Mouse (Mus musculus) ES-Bruce4 (cell line): ENCODE measurements at regions not wholly inside any gene's neighbourhood (a gene's known extent, or its start where the extent isn't known, plus 50 kb on each side); places are given as distances from the start of the nearest gene placed in this dataset.

Source experiments
- CTCF ChIP-seq: IDR thresholded peaks from one replicate; pipeline ENCODE4 v1.8.1; 2011; ENCODE audit warnings: low read depth, low read length
- EP300 ChIP-seq: IDR thresholded peaks from 2 replicates; pipeline ENCODE4 v1.6.1; 2011; ENCODE audit warnings: low read depth, low read length; ENCODE audit not compliant: insufficient read depth
- POLR2A ChIP-seq: IDR thresholded peaks from one replicate; pipeline ENCODE4 v1.8.1; 2011; ENCODE audit warnings: low read length; ENCODE audit not compliant: insufficient read depth

DNA sequence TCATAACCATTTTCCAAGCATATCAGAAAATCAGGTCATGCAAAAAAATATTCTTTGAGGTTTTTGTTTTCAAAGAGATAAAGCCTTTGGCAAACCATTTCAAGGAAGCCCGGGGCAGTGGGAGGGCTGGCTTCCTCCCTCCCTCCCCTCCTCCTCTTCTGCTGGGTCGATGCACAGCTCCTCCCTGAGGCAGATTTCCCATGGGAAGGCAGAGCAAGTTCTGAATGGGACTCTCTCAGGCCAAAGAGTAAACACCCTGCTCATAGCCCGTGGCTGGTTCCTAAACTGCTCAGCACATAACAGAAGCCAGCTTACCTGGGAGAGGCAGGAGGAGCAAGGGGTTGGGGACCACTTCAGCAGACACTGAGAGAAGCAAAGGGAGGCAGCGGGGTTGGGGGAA is 77.9 kb downstream of the 1810010D01Rik start:
- TF ChIP-seq POLR2A (no peak), CTCF (no peak), EP300 (peak; percentile 67; the same call in 1 of the 2 replicates)
